Mouse (Mus musculus): ENCODE data around the gene Smyd4.

- TF ChIP-seq ZNF384 (IDR thresholded peaks at IDR 0.05; ENCODE audit: low read depth, low read length), result no peak
- TF ChIP-seq HCFC1 (IDR thresholded peaks at IDR 0.05; ENCODE audit: borderline replicate concordance, insufficient read depth, low read length), result no peak
- no peak for TF ChIP-seq CHD2 (IDR thresholded peaks at IDR 0.05; ENCODE audit: low read depth, low read length)
Observed at GRCm38 (mm10) chr11:75422013-75422792, 74.0 kb downstream of the Smyd4 start, which contains the start of gene Serpinf1.

All from ES-E14 (cell line).